Mouse (Mus musculus): ENCODE results near the gene Crebbp. TPM values are rescaled to one million over a fixed set of nuclear protein-coding genes. Genes with fewer than 3 reads are reported as not detected.

Gene Crebbp
- total RNA-seq (2023) = 100 to 1,000 TPM; 142 to 151 TPM

GRCm38 (mm10) chr16:4213799-4214551 is at the start of gene Crebbp:
Gene Crebbp, minus strand, starts transcription at chr16:4213997.

GRCm38 (mm10) chr16:4077384-4078061 is 136.3 kb downstream of the Crebbp start, which contains the start of gene Trap1:
Gene Trap1, minus strand, starts transcription at chr16:4077827.

DNA sequence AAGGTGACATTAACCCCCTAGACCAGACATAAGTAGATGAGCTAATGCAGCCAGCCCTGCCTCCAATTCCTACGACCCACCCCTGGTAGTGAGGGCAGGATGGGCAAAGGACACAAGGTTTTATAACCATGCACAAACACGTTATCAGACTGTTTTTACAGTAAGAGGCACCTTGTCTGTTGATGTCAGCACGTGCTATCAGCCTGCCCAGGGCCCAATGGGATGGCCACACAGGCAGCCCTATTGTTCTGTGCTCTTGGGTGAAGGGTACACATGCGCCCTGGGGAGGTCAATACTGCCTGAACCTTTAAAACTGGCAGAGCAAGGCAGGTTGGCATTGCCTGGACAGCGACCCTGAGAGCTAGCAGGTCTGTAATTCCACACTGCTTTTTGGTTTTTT is 177.0 kb downstream of the Crebbp start, which contains the start of gene Dnase1:
Dnase1 (plus strand) TSS at position 136 of the 400 bp plus-strand sequence.

Other genes starting within 250 kb of the Crebbp start
- gene Nlrc3, start 237.4 kb downstream of the Crebbp start, total RNA-seq (2023) = 10 to 100 TPM; 38.8 to 39.8 TPM
- gene Slx4, start 210.2 kb downstream of the Crebbp start, total RNA-seq (2023) = 100 to 1,000 TPM; 107 to 110 TPM
- not detected for gene Dnase1, start 177.1 kb downstream of the Crebbp start, total RNA-seq (2023)
- gene Trap1, start 136.2 kb downstream of the Crebbp start, total RNA-seq (2023) = 10 to 100 TPM; 75.0 to 75.3 TPM
- 1 to 10 TPM; 4.4 TPM for gene Adcy9, start 206.5 kb upstream of the Crebbp start, total RNA-seq (2023)

Measured in B cell, adult 67 days (primary cell).